Mouse (Mus musculus) brain, adult 10 weeks (tissue): ENCODE results near the gene Trim15. TPM values are rescaled to one million over a fixed set of nuclear protein-coding genes. Genes with fewer than 3 reads are reported as not detected.

Experiments used
- polyA plus RNA-seq: library from polyadenylated mRNA; stranded (reverse); fragments of 350-450 nt; fragmentation: Illumina TruSeq; extraction: RNeasy Lipid Tissue Mini Kit (QIAGEN cat#74804); gene quantifications from one replicate; pipeline ENCODE4 v1.2.3, GENCODE M21; 2015; ENCODE audit warnings: low read depth, low replicate concordance

Trim15 gene
- polyA plus RNA-seq, result not detected

GRCm38 (mm10) chr17:36866719-36867527, at the start of gene Trim15:
Trim15 (minus strand) TSS chr17:36867210.

GRCm38 (mm10) chr17:36897552-36898205, 30.7 kb upstream of the Trim15 start, which contains the start of gene Trim31:
Trim31 (plus strand) TSS chr17:36898118.

GRCm38 (mm10) chr17:36890073-36890903, 23.3 kb upstream of the Trim15 start, which contains the start of gene Trim40:
Trim40 (minus strand) TSS chr17:36890123.

DNA sequence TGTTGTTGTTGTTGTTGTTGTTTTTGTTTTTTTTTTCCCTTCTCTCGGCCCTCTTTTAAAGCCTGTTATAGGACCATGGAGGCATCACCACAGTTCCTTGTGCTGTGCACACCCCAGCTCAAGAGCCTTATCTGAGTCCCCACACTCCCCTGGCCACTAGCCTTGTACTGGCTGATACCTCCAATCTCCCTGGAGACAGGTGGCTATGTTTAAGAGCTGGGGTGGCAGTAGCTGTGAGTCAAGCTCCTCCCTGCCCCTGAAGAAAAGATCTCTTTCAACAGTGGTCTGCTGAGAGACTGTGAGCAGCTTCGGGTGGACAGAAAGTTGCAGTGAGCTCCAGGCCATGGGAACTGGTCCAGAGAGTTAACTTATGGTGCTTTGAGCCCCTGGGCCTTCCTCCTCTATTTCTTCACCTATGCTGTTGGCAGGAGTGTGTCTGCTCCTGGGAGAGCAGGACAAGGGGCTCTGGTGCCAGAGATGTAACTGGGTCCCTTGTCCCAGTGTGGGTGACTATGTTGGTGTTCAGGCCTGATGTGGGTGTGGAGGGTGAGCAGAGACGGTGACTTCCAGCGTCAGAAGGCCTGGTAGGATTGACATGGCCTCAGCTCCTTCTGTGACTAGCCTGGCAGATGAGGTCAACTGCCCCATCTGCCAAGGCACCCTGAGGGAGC, 2.4 kb upstream of the Trim15 start, which contains the start of gene Trim10:
Gene Trim10 (plus strand): TSS at position 291 of the 671 bp plus-strand sequence.

DNA sequence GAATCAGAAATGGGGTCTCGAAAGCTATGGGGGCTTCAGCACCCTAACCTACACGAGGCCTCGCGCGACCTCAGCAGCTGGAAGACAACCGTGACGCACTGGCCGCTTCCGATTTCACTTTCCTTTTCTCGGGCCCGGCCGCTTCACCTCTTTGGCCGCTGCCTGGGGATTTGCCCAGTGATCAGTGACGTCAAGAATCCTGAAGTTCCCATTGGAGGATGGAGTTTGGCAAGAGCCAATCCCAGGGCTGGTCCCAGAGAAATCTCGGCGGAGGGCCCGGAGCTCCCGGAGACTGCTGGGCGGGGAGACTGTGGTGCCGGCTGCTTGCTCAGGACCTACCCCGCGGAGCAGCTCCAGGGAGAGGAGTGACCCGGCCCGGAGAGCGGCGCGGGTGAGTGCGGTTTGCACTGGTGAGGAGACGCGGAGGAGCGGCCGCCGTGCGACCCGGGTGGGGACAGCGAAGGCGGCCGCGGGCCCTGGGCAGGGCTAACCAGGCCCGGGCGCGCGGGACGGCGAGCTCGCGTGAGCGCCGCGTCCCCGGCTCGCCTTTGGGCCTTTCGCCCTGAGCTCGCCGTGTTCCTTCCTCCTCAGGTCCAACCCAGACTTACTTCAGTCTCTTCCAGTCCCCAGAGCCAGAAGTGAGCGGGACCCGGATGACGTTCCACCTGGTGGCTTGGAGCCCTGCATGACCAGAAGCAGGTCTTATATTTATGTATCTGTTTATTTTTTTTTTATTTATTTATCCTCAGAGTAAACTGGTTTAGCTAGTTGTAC, 29.9 kb downstream of the Trim15 start, which contains the start of gene Trim26:
Gene Trim26 (plus strand): TSS at position 261 of the 774 bp plus-strand sequence.

DNA sequence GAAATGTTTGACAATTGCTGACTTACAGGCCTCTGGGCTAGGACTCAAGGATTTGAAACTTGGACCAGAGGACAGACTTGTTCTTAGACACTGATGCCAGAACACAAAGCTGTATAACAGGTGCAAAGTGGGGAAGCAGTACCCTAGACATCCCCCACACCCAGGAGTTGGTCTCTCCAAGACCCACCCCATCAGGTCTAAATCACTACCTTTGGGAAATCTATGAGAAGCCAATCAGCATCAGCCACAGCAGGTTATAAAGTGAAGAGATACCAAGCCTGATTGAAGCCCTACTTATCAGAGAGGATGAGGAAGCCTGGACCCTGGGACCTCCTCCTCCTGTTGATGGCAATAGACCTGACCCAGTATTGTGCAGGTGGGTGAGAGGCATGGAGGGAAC, 55.1 kb downstream of the Trim15 start, which contains the start of gene H2-M10.6:
Gene H2-M10.6 (plus strand): TSS at position 301 of the 400 bp plus-strand sequence.

Other genes with a start within 250 kb of the Trim15 start
- not detected for gene H2-M9, start 224.5 kb downstream of the Trim15 start, polyA plus RNA-seq
- gene H2-M1, start 195.0 kb downstream of the Trim15 start, polyA plus RNA-seq, result not detected
- not detected for gene H2-M10.5, start 94.3 kb downstream of the Trim15 start, polyA plus RNA-seq
- not detected for gene H2-M10.6, start 55.0 kb downstream of the Trim15 start, polyA plus RNA-seq
- 18.4 TPM for gene Trim26, start 30.1 kb downstream of the Trim15 start, polyA plus RNA-seq
- not detected for gene Trim10, start 2.4 kb upstream of the Trim15 start, polyA plus RNA-seq
- gene Trim40, start 22.9 kb upstream of the Trim15 start, polyA plus RNA-seq, result 0.42 TPM
- gene Trim31, start 30.9 kb upstream of the Trim15 start, polyA plus RNA-seq, result not detected
- gene Rnf39, start 75.7 kb upstream of the Trim15 start, polyA plus RNA-seq, result 5.6 TPM
- gene Ppp1r11, start 84.5 kb upstream of the Trim15 start, polyA plus RNA-seq, result 197 TPM
- gene Znrd1, start 91.3 kb upstream of the Trim15 start, polyA plus RNA-seq, result 60.3 TPM
- 8.0 TPM for gene Znrd1as, start 91.4 kb upstream of the Trim15 start, polyA plus RNA-seq
- 0.74 TPM for gene 2410137M14Rik, start 114.0 kb upstream of the Trim15 start, polyA plus RNA-seq
- 1.2 TPM for gene H2-M5, start 122.3 kb upstream of the Trim15 start, polyA plus RNA-seq
- 12.3 TPM for gene Zfp57, start 134.0 kb upstream of the Trim15 start, polyA plus RNA-seq
- gene Mog, start 156.2 kb upstream of the Trim15 start, polyA plus RNA-seq, result 122 TPM
- gene Gabbr1, start 178.8 kb upstream of the Trim15 start, polyA plus RNA-seq, result 529 TPM
- not detected for gene Olfr90, start 221.3 kb upstream of the Trim15 start, polyA plus RNA-seq
- gene Olfr91, start 231.1 kb upstream of the Trim15 start, polyA plus RNA-seq, result not detected